Mouse (Mus musculus): ENCODE measurements around the gene Slc25a25. TPM values are rescaled to one million over a fixed set of nuclear protein-coding genes. Genes with fewer than 3 reads are reported as not detected.

The Slc25a25 gene
- polyA plus RNA-seq, 1 experiment from 2014 or later: 22.9 TPM

GRCm38 (mm10) chr2:32454633-32455032 is 3.4 kb upstream of the Slc25a25 start:
- Histone ChIP-seq H3K9ac (no peak overlapping the region), H3K36me3 (peaks cover 22% of the 10 kb centered on the region), H3K27me3 (no peaks in the 10 kb centered on the region), H3K9me3 (no peaks in the 10 kb centered on the region), H3K4me1 (peaks cover 36% of the 10 kb centered on the region), H3K4me3 (no peak overlapping the region), H3K27ac (no peak overlapping the region), H3K4me2 (replicated peaks) (no peak overlapping the region)
- 63% methylated on average over 10 of the region's 10 CpGs for WGBS
- ATAC-seq (ENCODE audit: low FRiP score, low read depth): no peak

GRCm38 (mm10) chr2:32453641-32454303 is 2.5 kb upstream of the Slc25a25 start:
- no peak for ATAC-seq (ENCODE audit: low FRiP score, low read depth)
- WGBS: 82% methylated on average over 5 of the region's 5 CpGs
- no peaks in the 10 kb centered on the region for H3K9me3 ChIP-seq
- no peaks in the 10 kb centered on the region for H3K27me3 ChIP-seq
- no peak overlapping the region for H3K27ac ChIP-seq
- H3K4me2 ChIP-seq (replicated peaks): peak overlapping the region; percentile 2
- peaks cover 36% of the 10 kb centered on the region for H3K4me1 ChIP-seq
- H3K9ac ChIP-seq: no peak overlapping the region
- no peak overlapping the region for H3K4me3 ChIP-seq
- H3K36me3 ChIP-seq: peaks cover 22% of the 10 kb centered on the region

- peak overlapping the region; percentile 86 for H3K4me3 ChIP-seq
- H3K27ac ChIP-seq: peak overlapping the region; percentile 55; the same call in 1 of the 2 replicates
- peak overlapping the region; percentile 84 for H3K4me2 ChIP-seq (replicated peaks)
- H3K9ac ChIP-seq: no peak overlapping the region
- WGBS: 96% methylated on average over 16 of the region's 16 CpGs
- no peak for ATAC-seq (ENCODE audit: low FRiP score, low read depth)
- peaks cover 42% of the 10 kb centered on the region for H3K4me1 ChIP-seq
- no peaks in the 10 kb centered on the region for H3K27me3 ChIP-seq
- peaks cover 22% of the 10 kb centered on the region for H3K36me3 ChIP-seq
- H3K9me3 ChIP-seq: no peaks in the 10 kb centered on the region
Observed at GRCm38 (mm10) chr2:32452441-32452971, 1.3 kb upstream of the Slc25a25 start.

- Histone ChIP-seq H3K36me3 (peaks cover 22% of the 10 kb centered on the region), H3K4me1 (peaks cover 48% of the 10 kb centered on the region), H3K27ac (peak overlapping the region; percentile 94), H3K27me3 (no peaks in the 10 kb centered on the region), H3K9me3 (no peaks in the 10 kb centered on the region), H3K9ac (peak overlapping the region; percentile 50; the same call in 1 of the 2 replicates), H3K4me2 (replicated peaks) (peak overlapping the region; percentile 84), H3K4me3 (peak overlapping the region; percentile 86)
- WGBS: under 1% methylated on average over 25 of the region's 25 CpGs
- ATAC-seq (ENCODE audit: low FRiP score, low read depth): peak; percentile 95
Observed at GRCm38 (mm10) chr2:32451870-32452372, 676 bp upstream of the Slc25a25 start.

- 76% methylated on average over 15 of the region's 15 CpGs for WGBS
- H3K27ac ChIP-seq: peak within 1 kb of the TSS; percentile 94
- ATAC-seq (ENCODE audit: low FRiP score, low read depth): no peak
Observed at GRCm38 (mm10) chr2:32449761-32450754, 1.2 kb downstream of the Slc25a25 start, which contains the start of gene Naif1. Naif1 (plus strand) TSS chr2:32450457.

GRCm38 (mm10) chr2:32448480-32448879 is 2.8 kb downstream of the Slc25a25 start:
- H3K27me3 ChIP-seq: no peaks in the 10 kb centered on the region
- 88% methylated on average over 1 of the region's 1 CpGs for WGBS
- H3K4me2 ChIP-seq (replicated peaks): no peak overlapping the region
- no peak overlapping the region for H3K27ac ChIP-seq
- H3K4me1 ChIP-seq: peaks cover 35% of the 10 kb centered on the region
- ATAC-seq (ENCODE audit: low FRiP score, low read depth): no peak
- H3K36me3 ChIP-seq: peaks cover 13% of the 10 kb centered on the region
- no peaks in the 10 kb centered on the region for H3K9me3 ChIP-seq
- no peak overlapping the region for H3K4me3 ChIP-seq
- no peak overlapping the region for H3K9ac ChIP-seq

More at GRCm38 (mm10) chr2:32449761-32450754, 1.2 kb downstream of the Slc25a25 start, which contains the start of gene Naif1:
- H3K27me3 ChIP-seq: no peaks in the 10 kb centered on the region
- peak within 1 kb of the TSS; percentile 81 for H3K9ac ChIP-seq
- peak within 1 kb of the TSS; percentile 84 for H3K4me2 ChIP-seq (replicated peaks)
- no peaks in the 10 kb centered on the region for H3K9me3 ChIP-seq
- H3K4me1 ChIP-seq: peaks cover 49% of the 10 kb centered on the region
- H3K4me3 ChIP-seq: peak within 1 kb of the TSS; percentile 86
- peaks cover 9% of the 10 kb centered on the region for H3K36me3 ChIP-seq

- H3K4me3 ChIP-seq: 0 out of 2 replicates have a peak overlapping the region, but pooled peaks have one; percentile 5
- H3K27ac ChIP-seq: peak overlapping the region; percentile 69; the same call in 1 of the 2 replicates
- H3K9ac ChIP-seq: 0 out of 2 replicates have a peak overlapping the region, but pooled peaks have one; percentile 25
- no peaks in the 10 kb centered on the region for H3K9me3 ChIP-seq
- peaks cover 25% of the 10 kb centered on the region for H3K4me1 ChIP-seq
- H3K27me3 ChIP-seq: no peaks in the 10 kb centered on the region
- WGBS: 60% methylated on average over 9 of the region's 9 CpGs
- no peak for ATAC-seq (ENCODE audit: low FRiP score, low read depth)
- peak overlapping the region; percentile 44 for H3K4me2 ChIP-seq (replicated peaks)
- H3K36me3 ChIP-seq: peaks cover 13% of the 10 kb centered on the region
Observed at GRCm38 (mm10) chr2:32447264-32447936, 3.8 kb downstream of the Slc25a25 start.

- Histone ChIP-seq H3K4me1 (peaks cover 22% of the 10 kb centered on the region), H3K4me2 (replicated peaks) (no peak overlapping the region), H3K27me3 (no peaks in the 10 kb centered on the region), H3K36me3 (peaks cover 13% of the 10 kb centered on the region), H3K9ac (no peak overlapping the region), H3K9me3 (no peaks in the 10 kb centered on the region), H3K27ac (no peak overlapping the region), H3K4me3 (no peak overlapping the region)
- ATAC-seq (ENCODE audit: low FRiP score, low read depth): no peak
- WGBS: 65% methylated on average over 1 of the region's 1 CpGs
Observed at GRCm38 (mm10) chr2:32445535-32445934, 5.7 kb downstream of the Slc25a25 start.

- H3K4me2 ChIP-seq (replicated peaks): no peak overlapping the region
- WGBS: 87% methylated on average over 2 of the region's 2 CpGs
- no peak overlapping the region for H3K27ac ChIP-seq
- peaks cover 13% of the 10 kb centered on the region for H3K36me3 ChIP-seq
- no peak overlapping the region for H3K9ac ChIP-seq
- no peak for ATAC-seq (ENCODE audit: low FRiP score, low read depth)
- no peaks in the 10 kb centered on the region for H3K9me3 ChIP-seq
- peaks cover 13% of the 10 kb centered on the region for H3K4me1 ChIP-seq
- H3K4me3 ChIP-seq: no peak overlapping the region
- H3K27me3 ChIP-seq: no peaks in the 10 kb centered on the region
Observed at GRCm38 (mm10) chr2:32441550-32441949, 9.7 kb downstream of the Slc25a25 start.

GRCm38 (mm10) chr2:32440632-32441031 is 10.6 kb downstream of the Slc25a25 start:
- WGBS: 87% methylated on average over 1 of the region's 1 CpGs
- Histone ChIP-seq H3K4me2 (replicated peaks) (no peak overlapping the region), H3K27ac (no peak overlapping the region), H3K27me3 (no peaks in the 10 kb centered on the region), H3K4me3 (no peak overlapping the region), H3K36me3 (peaks cover 12% of the 10 kb centered on the region), H3K9ac (no peak overlapping the region), H3K4me1 (peaks cover 17% of the 10 kb centered on the region), H3K9me3 (no peaks in the 10 kb centered on the region)
- ATAC-seq (ENCODE audit: low FRiP score, low read depth): no peak

- H3K9ac ChIP-seq: no peak overlapping the region
- 78% methylated on average over 2 of the region's 2 CpGs for WGBS
- H3K4me1 ChIP-seq: peaks cover 17% of the 10 kb centered on the region
- H3K27ac ChIP-seq: no peak overlapping the region
- no peak overlapping the region for H3K4me3 ChIP-seq
- H3K27me3 ChIP-seq: no peaks in the 10 kb centered on the region
- peaks cover 10% of the 10 kb centered on the region for H3K36me3 ChIP-seq
- no peaks in the 10 kb centered on the region for H3K9me3 ChIP-seq
- ATAC-seq (ENCODE audit: low FRiP score, low read depth): no peak
- no peak overlapping the region for H3K4me2 ChIP-seq (replicated peaks)
Observed at GRCm38 (mm10) chr2:32440164-32440563, 11.1 kb downstream of the Slc25a25 start.
